Mouse (Mus musculus): ENCODE measurements around the gene Kmt2c. TPM values are rescaled to one million over a fixed set of nuclear protein-coding genes. Genes with fewer than 3 reads are reported as not detected.
A peak's percentile ranks its signal among the peaks of the same experiment; 100 is the strongest.

Gene Kmt2c
- polyA plus RNA-seq, 1 experiment = 2.6 TPM

DNA sequence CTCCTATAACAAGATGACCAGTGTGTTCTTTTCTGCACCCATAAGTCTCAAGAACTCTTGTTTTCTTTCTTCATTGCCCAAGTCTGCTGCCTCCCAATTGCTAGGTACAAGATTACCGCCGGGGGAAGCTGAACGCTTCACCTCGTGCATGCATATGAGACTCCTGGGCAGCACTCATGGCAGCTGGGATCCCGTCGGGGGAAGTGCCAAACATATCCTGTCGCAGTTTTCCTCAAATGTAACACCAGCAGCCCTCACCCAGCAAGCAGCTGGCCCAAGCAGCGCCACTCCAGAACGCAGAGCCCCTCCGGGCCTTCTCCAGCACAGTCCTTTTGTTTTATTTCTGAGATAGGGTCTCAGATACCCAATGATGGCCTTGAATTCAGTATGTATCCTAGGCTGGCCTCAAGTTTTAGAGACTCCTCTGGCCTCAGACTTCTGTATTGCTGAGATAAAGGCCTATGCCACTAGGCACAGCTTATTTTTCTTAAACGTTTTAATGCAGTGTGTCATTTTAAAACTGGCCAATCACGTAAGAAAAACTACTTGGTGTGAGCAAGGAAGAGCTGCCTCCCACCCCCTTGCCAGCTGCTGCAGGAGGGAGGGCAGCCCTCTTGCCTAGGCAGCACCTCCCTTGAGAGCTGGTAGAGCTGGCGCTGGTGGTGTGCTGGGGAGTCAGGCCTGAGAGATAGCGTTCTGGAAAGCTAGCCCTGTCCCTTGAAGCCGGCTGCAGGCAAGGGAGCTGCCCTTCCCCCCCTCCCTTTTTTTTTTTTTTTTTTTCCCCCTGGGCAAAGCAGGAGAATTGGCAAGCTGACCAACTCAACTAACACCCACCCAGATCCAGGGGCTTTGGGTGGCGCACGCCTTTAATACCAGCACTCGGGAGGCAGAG, 33.9 kb upstream of the Kmt2c start:
- H3ac ChIP-seq (ENCODE audit: control insufficient read depth, insufficient read length, low read depth) = no peak overlapping the region
- H3K36me3 ChIP-seq (ENCODE audit: control insufficient read depth, insufficient read depth) = no peaks in the 10 kb centered on the region
- TF ChIP-seq CTCF (IDR thresholded peaks at IDR 0.05; ENCODE audit: control insufficient read depth, insufficient read depth, insufficient read length) = no peak
- TF ChIP-seq USF1 (IDR thresholded peaks at IDR 0.05; ENCODE audit: low read depth) = no peak
- no peak for TF ChIP-seq MYOD1 (IDR thresholded peaks at IDR 0.05; ENCODE audit: control insufficient read depth, insufficient read length, low read depth)
- TF ChIP-seq MAX (IDR thresholded peaks at IDR 0.05) = no peak
- H3K27me3 ChIP-seq (ENCODE audit: control insufficient read depth, insufficient read depth, insufficient read length) = no peaks in the 10 kb centered on the region
- H3K79me2 ChIP-seq (ENCODE audit: control insufficient read depth, insufficient read depth) = no peaks in the 10 kb centered on the region
- H3K4me3 ChIP-seq (ENCODE audit: insufficient read depth, poor library complexity, severe bottlenecking) = no peak overlapping the region
- H3K79me3 ChIP-seq (ENCODE audit: low read depth) = no peaks in the 10 kb centered on the region

DNA sequence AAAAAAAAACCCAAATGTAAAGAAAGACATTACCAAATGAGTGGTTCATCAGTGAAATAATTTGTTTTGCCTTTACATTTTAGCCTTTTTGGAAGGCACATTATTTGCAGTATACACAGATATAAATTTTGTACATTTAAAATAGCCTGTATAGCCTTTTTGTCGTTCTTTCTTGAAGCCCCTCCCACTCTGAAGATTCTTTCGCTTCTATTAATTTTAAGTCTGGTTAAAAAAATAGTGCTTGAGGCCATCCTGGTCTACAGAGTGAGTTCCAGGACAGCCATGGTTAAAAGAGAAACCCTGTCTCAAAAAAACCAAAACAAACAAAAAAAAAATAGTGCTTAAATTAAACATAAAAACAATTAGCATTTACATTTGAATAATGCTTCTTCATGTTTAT, 32.0 kb upstream of the Kmt2c start:
- Histone ChIP-seq H3K36me3 (ENCODE audit: control insufficient read depth, insufficient read depth) (no peaks in the 10 kb centered on the region), H3K4me3 (ENCODE audit: insufficient read depth, poor library complexity, severe bottlenecking) (peak overlapping the region; percentile 43), H3K79me3 (ENCODE audit: low read depth) (no peaks in the 10 kb centered on the region), H3K79me2 (ENCODE audit: control insufficient read depth, insufficient read depth) (no peaks in the 10 kb centered on the region), H3ac (ENCODE audit: control insufficient read depth, insufficient read length, low read depth) (no peak overlapping the region), H3K27me3 (ENCODE audit: control insufficient read depth, insufficient read depth, insufficient read length) (no peaks in the 10 kb centered on the region)
- no peak for TF ChIP-seq MYOD1 (IDR thresholded peaks at IDR 0.05; ENCODE audit: control insufficient read depth, insufficient read length, low read depth)
- TF ChIP-seq MYOG (IDR thresholded peaks at IDR 0.05; ENCODE audit: control insufficient read depth, extremely low read depth, insufficient read length) = no peak
- TF ChIP-seq MAX (IDR thresholded peaks at IDR 0.05) = no peak
- no peak for TF ChIP-seq CEBPB (IDR thresholded peaks at IDR 0.05; ENCODE audit: low read depth)
- TF ChIP-seq CTCF (IDR thresholded peaks at IDR 0.05; ENCODE audit: control insufficient read depth, insufficient read depth, insufficient read length) = no peak
- TF ChIP-seq FOSL1 (IDR thresholded peaks at IDR 0.05; ENCODE audit: insufficient read depth, low read length, poor library complexity, severe bottlenecking) = no peak
- no peak for TF ChIP-seq USF1 (IDR thresholded peaks at IDR 0.05; ENCODE audit: low read depth)

DNA sequence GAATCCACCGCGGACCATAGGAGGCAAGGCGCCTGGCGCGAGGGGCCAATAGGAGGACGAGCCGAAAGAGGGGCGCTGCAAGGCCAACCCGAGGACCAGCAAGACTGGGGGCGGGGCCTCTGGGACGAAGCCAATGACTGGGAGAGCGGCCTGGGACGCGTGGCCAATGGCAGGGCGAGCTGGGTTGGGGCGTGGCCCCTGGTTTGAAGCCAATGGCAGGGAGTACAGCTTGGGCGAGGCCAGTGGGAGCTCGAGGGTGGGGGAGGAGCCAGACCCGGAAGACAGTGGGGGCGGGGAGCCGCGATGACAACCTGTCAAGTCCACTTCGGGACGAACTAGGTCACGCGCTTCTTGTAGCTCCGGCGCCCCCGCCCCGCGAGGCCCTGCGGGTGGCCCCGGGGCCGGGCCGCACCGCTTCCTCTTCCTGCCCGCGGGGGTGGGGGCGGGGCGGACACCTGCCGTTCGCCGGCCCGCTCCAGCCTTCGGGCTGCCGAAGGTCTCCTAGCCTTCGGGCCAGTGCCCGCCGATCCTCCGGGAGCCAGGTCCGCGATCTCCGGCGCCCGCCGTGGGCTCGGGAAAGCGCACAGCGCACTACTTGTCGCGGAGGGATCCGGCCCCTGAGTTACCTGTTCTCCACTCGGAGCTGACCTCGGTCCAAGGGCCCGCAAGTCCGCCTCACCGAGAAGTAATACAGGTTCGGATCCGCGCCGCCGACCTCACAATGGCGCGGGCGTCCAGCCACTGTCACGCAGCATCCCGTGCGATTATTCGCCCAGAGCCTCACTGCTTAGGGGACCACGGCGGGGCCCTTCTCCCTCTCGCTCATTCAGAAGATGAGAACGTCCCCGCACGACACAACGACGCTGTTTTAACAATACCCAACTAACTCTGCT, 31.2 kb upstream of the Kmt2c start:
- no peaks in the 10 kb centered on the region for H3K36me3 ChIP-seq (ENCODE audit: control insufficient read depth, insufficient read depth)
- TF ChIP-seq CEBPB (IDR thresholded peaks at IDR 0.05; ENCODE audit: low read depth) (no peak), MAX (IDR thresholded peaks at IDR 0.05) (peak; percentile 55)
- H3K79me2 ChIP-seq (ENCODE audit: control insufficient read depth, insufficient read depth) = no peaks in the 10 kb centered on the region
- peak overlapping the region; percentile 43 for H3K4me3 ChIP-seq (ENCODE audit: insufficient read depth, poor library complexity, severe bottlenecking)
- no peaks in the 10 kb centered on the region for H3K79me3 ChIP-seq (ENCODE audit: low read depth)
- peak overlapping the region; percentile 58 for H3ac ChIP-seq (ENCODE audit: control insufficient read depth, insufficient read length, low read depth)
- no peaks in the 10 kb centered on the region for H3K27me3 ChIP-seq (ENCODE audit: control insufficient read depth, insufficient read depth, insufficient read length)

- TF ChIP-seq MAX (IDR thresholded peaks at IDR 0.05) (no peak), FOSL1 (IDR thresholded peaks at IDR 0.05; ENCODE audit: insufficient read depth, low read length, poor library complexity, severe bottlenecking) (no peak), USF1 (IDR thresholded peaks at IDR 0.05; ENCODE audit: low read depth) (no peak), CTCF (IDR thresholded peaks at IDR 0.05; ENCODE audit: control insufficient read depth, insufficient read depth, insufficient read length) (no peak), MYOD1 (IDR thresholded peaks at IDR 0.05; ENCODE audit: control insufficient read depth, insufficient read length, low read depth) (no peak), MYOG (IDR thresholded peaks at IDR 0.05; ENCODE audit: control insufficient read depth, extremely low read depth, insufficient read length) (no peak), CEBPB (IDR thresholded peaks at IDR 0.05; ENCODE audit: low read depth) (no peak)
These were observed 30.4 kb upstream of the Kmt2c start for GRCm38 (mm10) chr5:25528851-25529528.

GRCm38 (mm10) chr5:25527971-25528370, 29.4 kb upstream of the Kmt2c start:
- TF ChIP-seq MYOD1 (IDR thresholded peaks at IDR 0.05; ENCODE audit: control insufficient read depth, insufficient read length, low read depth) (no peak), CEBPB (IDR thresholded peaks at IDR 0.05; ENCODE audit: low read depth) (no peak), CTCF (IDR thresholded peaks at IDR 0.05; ENCODE audit: control insufficient read depth, insufficient read depth, insufficient read length) (no peak), FOSL1 (IDR thresholded peaks at IDR 0.05; ENCODE audit: insufficient read depth, low read length, poor library complexity, severe bottlenecking) (no peak), MYOG (IDR thresholded peaks at IDR 0.05; ENCODE audit: control insufficient read depth, extremely low read depth, insufficient read length) (no peak), USF1 (IDR thresholded peaks at IDR 0.05; ENCODE audit: low read depth) (no peak), MAX (IDR thresholded peaks at IDR 0.05) (no peak)
- Histone ChIP-seq H3K27me3 (ENCODE audit: control insufficient read depth, insufficient read depth, insufficient read length) (no peaks in the 10 kb centered on the region), H3K36me3 (ENCODE audit: control insufficient read depth, insufficient read depth) (no peaks in the 10 kb centered on the region), H3K79me2 (ENCODE audit: control insufficient read depth, insufficient read depth) (no peaks in the 10 kb centered on the region), H3K4me3 (ENCODE audit: insufficient read depth, poor library complexity, severe bottlenecking) (no peak overlapping the region), H3ac (ENCODE audit: control insufficient read depth, insufficient read length, low read depth) (no peak overlapping the region), H3K79me3 (ENCODE audit: low read depth) (no peaks in the 10 kb centered on the region)

More at GRCm38 (mm10) chr5:25528851-25529528, 30.4 kb upstream of the Kmt2c start:
- Histone ChIP-seq H3K79me3 (ENCODE audit: low read depth) (no peaks in the 10 kb centered on the region), H3K36me3 (ENCODE audit: control insufficient read depth, insufficient read depth) (no peaks in the 10 kb centered on the region), H3K27me3 (ENCODE audit: control insufficient read depth, insufficient read depth, insufficient read length) (no peaks in the 10 kb centered on the region), H3K79me2 (ENCODE audit: control insufficient read depth, insufficient read depth) (no peaks in the 10 kb centered on the region), H3K4me3 (ENCODE audit: insufficient read depth, poor library complexity, severe bottlenecking) (peak overlapping the region; percentile 31), H3ac (ENCODE audit: control insufficient read depth, insufficient read length, low read depth) (peak overlapping the region; percentile 7)

Measured in C2C12 (cell line).